Mouse (Mus musculus) C2C12 (cell line): ENCODE results near the gene Ift20.

Experiments
- CTCF ChIP-seq: IDR thresholded peaks from one replicate; pipeline ENCODE4 v1.5.1; 2011; ENCODE audit not compliant: control insufficient read depth, insufficient read depth, insufficient read length
- MAX ChIP-seq: IDR thresholded peaks from one replicate; pipeline ENCODE4 v1.6.1; 2011; ENCODE audit warnings: mild to moderate bottlenecking, control low read depth

DNA sequence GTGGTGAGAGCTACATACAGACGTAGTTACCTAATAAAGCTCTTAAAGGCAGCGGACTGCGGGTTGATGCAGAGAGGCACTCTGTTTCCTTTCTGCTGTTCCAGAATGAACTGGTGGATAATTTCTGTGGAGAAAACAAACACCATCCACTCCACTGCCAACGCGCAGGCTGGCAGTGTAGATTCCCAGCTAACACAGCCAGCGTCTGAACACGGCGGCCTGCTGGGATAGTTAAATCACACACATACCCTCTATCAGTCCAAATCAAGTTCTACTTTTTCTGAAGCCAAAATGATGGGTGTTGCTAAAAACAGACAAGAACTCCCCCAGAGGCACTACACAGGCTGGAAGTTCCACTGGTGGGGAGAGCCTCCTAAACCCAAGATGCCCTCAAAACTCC lies 35.3 kb downstream of the Ift20 start:
- TF ChIP-seq CTCF (no peak), MAX (no peak)
